Mouse (Mus musculus): ENCODE results near the gene Trim25.

Gene Trim25

GRCm38 (mm10) chr11:88998974-88999722, at the start of gene Trim25:
Gene Trim25, plus strand, starts transcription at chr11:88999376.
- DNase-seq (ENCODE audit: low read depth, low spot score) = peak; percentile 71

- DNase-seq (ENCODE audit: low read depth, low spot score) = no peak
Observed at GRCm38 (mm10) chr11:88949802-88950639, 49.2 kb upstream of the Trim25 start.

DNA sequence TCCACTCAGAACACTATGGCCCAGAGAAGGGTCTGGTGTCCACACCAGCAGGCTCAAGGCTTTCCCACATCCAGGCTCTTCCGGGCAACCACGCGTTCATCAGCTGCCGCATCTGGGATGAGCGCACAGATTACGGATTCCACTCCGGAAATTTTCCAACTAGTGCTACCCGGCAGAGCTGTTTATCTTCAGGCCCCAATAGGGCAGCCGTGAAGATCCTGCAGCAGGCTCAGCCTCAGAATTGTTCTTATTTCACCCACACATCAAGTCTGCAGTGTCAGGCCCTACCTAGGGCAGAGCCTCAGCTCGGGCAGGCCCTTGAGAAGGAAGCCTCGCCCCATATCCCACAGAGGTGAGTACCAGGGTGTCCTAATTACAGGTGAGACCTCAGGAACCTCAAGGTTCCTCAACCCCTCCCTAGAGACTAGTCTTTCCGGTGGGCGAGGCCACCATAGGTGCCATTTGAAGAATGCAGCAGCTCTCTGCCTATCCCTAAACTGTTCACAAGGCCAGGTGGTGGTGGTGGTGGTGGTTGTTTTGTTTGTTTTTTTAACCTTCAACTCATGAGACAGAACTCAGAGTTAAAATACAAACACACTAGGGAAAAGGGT, 48.4 kb upstream of the Trim25 start:
- DNase-seq (ENCODE audit: low read depth, low spot score) = no peak

DNA sequence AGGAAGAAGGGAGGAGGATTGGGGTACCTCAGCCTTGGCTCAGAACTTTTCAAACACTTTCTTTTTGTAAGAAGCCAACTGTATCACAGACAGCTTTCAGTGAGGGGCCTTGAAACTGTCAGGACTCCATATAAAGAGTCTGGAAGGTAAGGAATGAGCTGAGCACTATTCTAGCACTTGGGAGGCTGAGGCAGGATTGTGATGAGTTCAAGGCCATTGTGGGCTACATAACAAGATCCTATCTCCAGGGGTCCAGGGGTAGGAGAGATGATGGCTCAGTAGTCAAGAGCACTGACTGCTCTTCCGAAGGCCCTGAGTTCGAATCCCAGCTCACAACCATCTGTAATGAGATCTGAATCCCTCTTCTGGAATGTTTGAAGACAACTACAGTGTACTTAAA, 47.6 kb upstream of the Trim25 start:
- no peak for DNase-seq (ENCODE audit: low read depth, low spot score)

- DNase-seq (ENCODE audit: low read depth, low spot score) = no peak
Observed at GRCm38 (mm10) chr11:88952117-88952516, 47.1 kb upstream of the Trim25 start.

DNA sequence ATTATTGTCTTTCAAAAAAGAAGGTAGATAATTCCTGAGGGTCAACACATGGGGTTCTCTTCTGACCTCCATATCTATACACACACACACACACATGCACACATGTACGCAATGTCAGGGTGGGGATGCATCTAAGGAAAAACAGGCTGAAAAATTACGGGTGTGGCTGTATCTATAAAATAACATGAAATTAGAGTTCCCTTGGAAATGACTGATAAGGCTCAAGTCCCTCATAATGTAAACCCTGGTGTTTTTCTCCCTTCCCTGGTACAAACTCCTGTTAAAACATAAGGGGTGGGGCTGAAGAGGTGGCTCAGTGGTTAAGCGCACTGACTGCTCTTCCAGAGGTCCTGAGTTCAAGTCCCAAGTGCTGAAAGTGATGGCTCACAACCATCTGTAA, 45.6 kb upstream of the Trim25 start:
- no peak for DNase-seq (ENCODE audit: low read depth, low spot score)

GRCm38 (mm10) chr11:88954803-88955202, 44.4 kb upstream of the Trim25 start:
- DNase-seq (ENCODE audit: low read depth, low spot score) = peak; percentile 30

GRCm38 (mm10) chr11:88955217-88955969, 43.8 kb upstream of the Trim25 start, which contains the start of gene Scpep1:
Gene Scpep1, minus strand, starts transcription at chr11:88955465.
- peak; percentile 94 for DNase-seq (ENCODE audit: low read depth, low spot score)

- no peak for DNase-seq (ENCODE audit: low read depth, low spot score)
Observed at GRCm38 (mm10) chr11:88958851-88959250, 40.3 kb upstream of the Trim25 start.

DNA sequence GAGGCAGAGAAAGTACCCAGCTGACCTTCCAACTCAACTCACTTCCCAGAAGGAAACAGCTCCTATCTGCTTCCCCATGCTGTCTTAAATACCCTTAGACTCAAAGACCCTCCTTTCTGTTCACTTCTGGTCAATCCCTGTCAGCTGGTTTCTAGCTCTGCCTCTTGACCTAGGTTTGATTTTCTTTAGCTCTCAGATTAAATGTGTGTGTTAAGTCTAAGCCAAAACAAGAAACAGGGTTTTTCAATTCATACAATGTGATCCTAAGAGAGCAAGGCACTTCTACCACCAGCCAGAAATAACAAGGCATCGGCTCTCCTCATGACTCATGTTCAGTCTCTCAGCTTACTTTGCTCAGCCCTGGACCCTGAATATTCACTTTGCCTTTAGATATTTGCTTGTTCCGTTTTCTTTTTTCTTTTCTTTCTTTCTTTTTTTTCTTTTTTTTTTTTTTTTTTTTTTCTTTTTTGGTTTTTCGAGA, 32.3 kb upstream of the Trim25 start, which contains the start of gene Elobl:
Elobl (minus strand) TSS at position 51 of the 481 bp plus-strand sequence.
- no peak for DNase-seq (ENCODE audit: low read depth, low spot score)

DNA sequence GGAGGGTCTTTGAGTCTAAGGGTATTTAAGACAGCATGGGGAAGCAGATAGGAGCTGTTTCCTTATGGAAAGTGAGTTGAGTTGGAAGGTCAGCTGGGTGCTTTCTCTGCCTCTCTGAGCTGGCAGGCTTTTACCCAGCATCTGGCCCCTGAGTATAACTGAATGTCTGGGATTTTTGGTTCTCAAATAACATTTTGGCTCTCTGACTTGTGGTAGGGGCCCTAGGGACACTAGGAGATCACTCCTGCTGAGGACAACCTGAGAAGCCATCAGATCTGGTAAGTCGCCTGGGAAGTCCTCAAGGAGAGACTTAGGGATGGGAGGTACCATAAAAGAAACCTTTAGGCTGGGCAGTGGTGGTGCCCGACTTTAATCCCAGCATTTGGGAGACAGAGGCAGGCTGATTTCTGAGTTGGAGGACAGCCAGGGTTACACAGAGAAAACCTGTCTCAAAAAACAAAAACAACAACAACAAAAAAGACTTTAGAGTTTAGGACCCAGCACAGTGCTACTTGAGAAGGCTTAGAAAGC, 28.9 kb upstream of the Trim25 start, which contains the start of gene Coil:
Coil (plus strand) TSS at position 51 of the 531 bp plus-strand sequence.
- no peak for DNase-seq (ENCODE audit: low read depth, low spot score)

DNA sequence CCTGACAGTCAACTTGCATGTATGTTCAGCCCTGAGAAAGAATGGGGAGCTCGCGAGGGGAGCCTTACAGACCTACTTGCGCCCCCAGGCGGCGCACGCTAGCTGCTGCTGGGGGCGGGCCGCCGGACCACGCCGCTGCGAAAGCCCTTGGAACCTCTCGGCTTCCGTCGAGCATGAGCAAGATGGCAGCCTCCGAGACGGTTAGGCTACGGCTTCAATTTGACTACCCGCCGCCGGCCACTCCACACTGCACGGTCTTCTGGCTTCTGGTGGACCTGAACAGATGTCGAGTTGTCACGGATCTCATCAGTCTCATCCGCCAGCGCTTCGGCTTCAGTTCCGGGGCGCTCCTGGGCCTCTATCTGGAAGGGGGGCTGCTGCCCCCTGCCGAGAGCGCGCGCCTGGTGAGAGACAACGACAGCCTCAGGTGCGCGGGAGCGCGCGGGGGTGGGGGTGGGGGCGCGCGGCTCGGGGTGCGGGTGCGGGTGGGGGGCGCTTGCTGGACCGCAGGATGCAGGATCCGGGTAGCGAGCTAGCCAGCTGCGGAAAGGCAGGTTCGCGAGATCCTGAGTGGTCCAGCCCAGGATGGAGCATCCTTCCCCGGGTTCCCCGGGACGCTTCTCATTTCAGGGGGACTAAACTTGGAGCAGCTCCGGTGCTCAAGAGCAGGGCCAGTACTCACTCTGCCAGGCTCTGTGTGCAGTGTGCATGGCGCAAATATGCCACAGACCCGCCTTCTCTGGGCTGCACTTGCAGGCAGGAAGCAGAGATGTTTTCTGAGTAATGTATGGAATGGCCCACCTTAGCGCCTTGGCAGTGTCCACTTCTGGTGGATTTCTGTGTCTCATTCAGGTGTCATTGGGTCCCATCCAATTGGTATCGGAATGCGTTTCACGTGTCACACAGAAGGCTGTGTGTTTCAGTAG, 25.1 kb upstream of the Trim25 start:
- peak; percentile 82 for DNase-seq (ENCODE audit: low read depth, low spot score)

DNA sequence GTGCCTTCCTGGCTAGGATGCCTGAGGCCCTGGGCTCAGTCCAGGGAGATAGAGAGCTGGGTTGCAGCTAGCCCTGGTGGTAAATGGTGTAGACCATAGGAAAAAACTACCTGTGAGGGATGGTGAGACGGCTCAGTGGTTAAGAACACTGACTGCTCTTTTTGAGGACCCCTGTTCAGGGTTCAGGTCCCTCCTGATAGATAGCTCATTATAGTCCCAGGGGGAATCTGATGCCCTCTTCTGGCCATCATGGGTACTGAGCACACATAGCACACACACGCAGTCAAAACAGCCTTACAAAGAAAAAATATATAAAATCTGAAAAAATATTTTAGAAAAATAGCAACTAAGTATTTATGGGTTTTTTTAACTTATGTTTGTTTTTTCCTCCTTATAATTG, 22.9 kb upstream of the Trim25 start:
- no peak for DNase-seq (ENCODE audit: low read depth, low spot score)

DNA sequence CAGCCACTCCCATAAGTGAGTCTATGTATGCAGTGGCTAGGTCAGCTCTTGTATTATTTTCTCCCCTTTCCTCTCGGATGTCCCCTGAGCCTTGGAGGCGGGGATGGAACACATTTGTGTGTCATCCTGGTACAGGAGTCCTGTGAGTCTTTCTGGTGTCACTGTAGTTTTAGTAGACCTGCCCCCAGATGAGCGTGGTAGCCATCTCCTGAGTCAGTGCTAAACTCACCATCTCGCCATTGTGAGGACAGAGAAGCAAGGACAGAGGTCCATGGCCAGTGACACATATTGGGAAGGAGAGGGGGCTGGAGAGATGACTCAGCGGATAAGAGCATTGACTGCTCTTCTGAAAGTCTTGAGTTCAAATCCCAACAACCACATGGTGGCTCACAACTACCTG, 22.0 kb upstream of the Trim25 start:
- DNase-seq (ENCODE audit: low read depth, low spot score) = no peak

- DNase-seq (ENCODE audit: low read depth, low spot score) = no peak
Observed at GRCm38 (mm10) chr11:88981337-88981736, 17.8 kb upstream of the Trim25 start.

DNA sequence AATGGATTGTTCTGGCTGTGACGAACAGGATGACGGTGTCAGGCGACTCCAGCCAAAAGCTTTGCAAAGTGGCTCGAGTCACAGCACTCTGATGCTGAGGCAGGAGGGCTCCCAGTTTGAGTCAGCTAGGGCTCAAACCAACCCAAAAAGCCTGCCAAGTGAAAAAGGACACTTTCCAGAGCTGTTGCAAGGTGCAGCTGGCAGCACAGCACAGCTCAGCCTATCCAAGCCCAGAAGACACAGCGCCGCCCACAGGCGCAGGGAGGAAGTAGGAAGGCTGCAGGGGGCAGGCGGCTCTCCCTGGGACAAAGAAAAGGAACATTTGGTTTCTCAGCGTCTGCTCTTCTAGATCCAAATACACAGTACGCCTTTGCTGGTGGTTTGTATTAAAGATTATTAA, 12.6 kb upstream of the Trim25 start:
- DNase-seq (ENCODE audit: low read depth, low spot score) = no peak

- no peak for DNase-seq (ENCODE audit: low read depth, low spot score)
Observed at GRCm38 (mm10) chr11:88988956-88989355, 10.2 kb upstream of the Trim25 start.

GRCm38 (mm10) chr11:88989530-88989929, 9.6 kb upstream of the Trim25 start:
- DNase-seq (ENCODE audit: low read depth, low spot score) = no peak

DNA sequence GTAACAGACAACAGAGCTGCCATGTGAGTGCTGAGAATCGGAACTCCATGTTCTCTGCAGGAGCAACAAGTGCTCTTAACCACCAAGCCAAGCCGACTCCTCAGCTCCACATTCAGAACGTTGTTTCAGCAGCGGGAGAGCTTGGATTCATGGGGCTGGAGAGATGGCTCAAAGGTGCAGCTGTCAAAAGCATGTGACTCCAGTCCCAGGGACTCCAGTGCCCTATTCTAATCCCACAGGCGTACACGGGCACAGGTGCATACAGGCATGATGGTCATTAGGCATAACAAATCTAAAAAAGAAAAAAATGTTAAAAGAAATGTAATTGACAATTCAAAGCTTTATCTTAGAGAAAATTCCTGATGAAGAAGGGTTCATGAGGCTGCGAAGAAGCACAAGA, 6.0 kb upstream of the Trim25 start:
- no peak for DNase-seq (ENCODE audit: low read depth, low spot score)

DNA sequence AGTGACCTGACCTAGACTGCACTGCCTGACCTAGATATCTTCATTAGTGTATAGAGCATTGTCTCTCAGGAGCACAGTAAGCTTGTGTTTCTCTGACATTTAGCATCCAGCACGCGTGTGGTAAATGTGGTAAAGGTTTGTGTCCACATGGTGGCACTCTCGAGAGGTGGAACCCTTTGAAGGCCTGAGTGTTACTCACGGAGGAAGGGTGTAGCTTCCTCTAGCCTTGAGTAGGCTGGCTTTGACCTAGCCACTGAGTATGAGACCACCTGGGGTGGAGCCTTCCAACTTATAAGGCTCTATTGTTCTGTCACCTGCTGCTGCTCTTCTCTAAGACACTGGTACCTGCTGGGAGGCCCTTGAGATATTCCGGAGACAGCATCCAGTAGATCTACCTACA, 5.6 kb upstream of the Trim25 start:
- DNase-seq (ENCODE audit: low read depth, low spot score) = no peak

Measured in embryo, embryonic 11.5 days (tissue).